Comparison of ENCODE assay signal across 18 mouse cellular contexts in the genomic region with DNA sequence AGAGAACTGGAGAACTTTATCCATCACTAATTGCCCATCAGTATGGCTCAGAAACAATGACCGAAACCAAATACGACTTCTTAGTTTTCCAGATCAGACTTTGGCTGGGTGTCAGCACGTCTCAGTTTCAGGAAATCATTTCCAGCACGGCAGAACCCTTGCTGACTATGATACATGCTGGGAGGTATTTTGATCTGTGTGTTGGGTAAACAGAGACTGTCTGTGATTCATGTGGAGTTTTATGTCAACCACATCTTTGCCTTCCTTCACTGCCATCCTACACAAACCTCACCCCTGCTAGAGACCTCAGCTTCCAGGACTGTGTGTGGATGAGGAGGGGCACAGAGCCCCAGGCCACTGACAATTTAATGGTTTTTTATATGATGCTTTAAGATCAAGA.
DNase-seq lines count a peak whose midpoint lies in the region; ATAC-seq and TF ChIP-seq lines count a peak whose summit lies in the region.
"Had no signal": no experiment of that assay in that cellular context is flagged by ENCODE, and none has a peak within 500 bp of the region (broad histone marks: within the 10 kb centered on the region; RNA-seq: fewer than 3 reads in every experiment).

No protein-coding gene starts in this region.

- H3K9ac ChIP-seq in heart, embryonic 12.5 days: no peak overlapping the region
- H3K9ac ChIP-seq in lung, embryonic 14.5 days: no peak overlapping the region
- H3K9ac ChIP-seq in embryonic facial prominence, embryonic 12.5 days: no peak overlapping the region
- H3K9ac ChIP-seq in midbrain, postnatal 0 days (replicated peaks; ENCODE audit: low read length, poor library complexity, severe bottlenecking): no peak overlapping the region
- H3K9ac ChIP-seq: hindbrain, embryonic 14.5 days; liver, embryonic 13.5 days; neural tube, embryonic 13.5 days had no signal

- DNase-seq in heart, adult 11 months: peak; percentile 50
- DNase-seq in lung, embryonic 14.5 days: no peak
- DNase-seq in lung, postnatal 36 days: no peak
- no peak for DNase-seq in midbrain, postnatal 0 days (ENCODE audit: low spot score)
- no peak for DNase-seq in c-Kit-positive CD71-positive TER-119-positive erythroid progenitor cells, embryonic 14.5 days (ENCODE audit: low spot score)
- DNase-seq: adrenal gland, adult 8-10 months; cerebellum, adult 8-10 months; gastrocnemius, postnatal 14 days; kidney, adult 11 months; left cerebral cortex, postnatal 4 days; liver, embryonic 13.5 days; thymus, postnatal 14 days had no signal

- H3K27me3 ChIP-seq in heart, embryonic 12.5 days (replicated peaks): no peaks in the 10 kb centered on the region
- no peaks in the 10 kb centered on the region for H3K27me3 ChIP-seq in lung, embryonic 14.5 days (ENCODE audit: insufficient read depth, low read length)
- no peaks in the 10 kb centered on the region for H3K27me3 ChIP-seq in embryonic facial prominence, embryonic 12.5 days
- no peaks in the 10 kb centered on the region for H3K27me3 ChIP-seq in midbrain, postnatal 0 days (ENCODE audit: insufficient read depth, low read length)
- H3K27me3 ChIP-seq: liver, embryonic 13.5 days; neural tube, embryonic 13.5 days had no signal

- no peak for TF ChIP-seq CTCF in lung, embryonic 14.5 days (IDR thresholded peaks at IDR 0.05; ENCODE audit: low read depth)
- TF ChIP-seq CTCF in midbrain, postnatal 0 days (IDR thresholded peaks at IDR 0.05): no peak

- ATAC-seq in heart, embryonic 12.5 days (ENCODE audit: insufficient number of reproducible peaks, low FRiP score): no peak
- ATAC-seq in lung, embryonic 14.5 days (ENCODE audit: insufficient read depth): no peak
- peak; percentile 75 for ATAC-seq in embryonic facial prominence, embryonic 12.5 days (ENCODE audit: insufficient number of reproducible peaks, insufficient read depth, low FRiP score, low TSS enrichment)
- no peak for ATAC-seq in midbrain, postnatal 0 days (ENCODE audit: low FRiP score)

- H3K4me1 ChIP-seq in heart, embryonic 12.5 days (replicated peaks): 0 out of 2 replicates have a peak, but pooled peaks cover 4% of the 10 kb centered on the region
- no peaks in the 10 kb centered on the region for H3K4me1 ChIP-seq in lung, embryonic 14.5 days (ENCODE audit: insufficient read depth)
- H3K4me1 ChIP-seq in embryonic facial prominence, embryonic 12.5 days: peaks cover 19% of the 10 kb centered on the region; the same call in 1 of the 2 replicates
- no peaks in the 10 kb centered on the region for H3K4me1 ChIP-seq in midbrain, postnatal 0 days (ENCODE audit: insufficient read depth, low read length)
- H3K4me1 ChIP-seq: liver, embryonic 13.5 days had no signal

- no peak overlapping the region for H3K4me3 ChIP-seq in heart, embryonic 12.5 days
- H3K4me3 ChIP-seq in lung, embryonic 14.5 days (ENCODE audit: low read depth, low read length): no peak overlapping the region
- H3K4me3 ChIP-seq in embryonic facial prominence, embryonic 12.5 days: no peak overlapping the region
- H3K4me3 ChIP-seq in midbrain, postnatal 0 days (ENCODE audit: low read depth, low read length): no peak overlapping the region
- H3K4me3 ChIP-seq: heart, embryonic 10.5 days; layer of hippocampus, adult 2 months; liver, embryonic 13.5 days; neural tube, embryonic 13.5 days had no signal

- 62% methylated on average over 4 of the region's 4 CpGs for WGBS in heart, embryonic 12.5 days
- WGBS in lung, embryonic 14.5 days: 49% methylated on average over 4 of the region's 4 CpGs
- 24% methylated on average over 4 of the region's 4 CpGs for WGBS in embryonic facial prominence, embryonic 12.5 days
- 66% methylated on average over 4 of the region's 4 CpGs for WGBS in midbrain, postnatal 0 days

- H3K27ac ChIP-seq in heart, embryonic 12.5 days (ENCODE audit: poor library complexity, severe bottlenecking): no peak overlapping the region
- H3K27ac ChIP-seq in lung, embryonic 14.5 days (ENCODE audit: low read depth): peak overlapping the region; percentile 2; the same call in 1 of the 2 replicates
- 0 out of 2 replicates have a peak overlapping the region, but pooled peaks have one; percentile 26 for H3K27ac ChIP-seq in embryonic facial prominence, embryonic 12.5 days
- H3K27ac ChIP-seq in midbrain, postnatal 0 days (ENCODE audit: low read depth, low read length): no peak overlapping the region
- H3K27ac ChIP-seq: heart, embryonic 10.5 days; hindbrain, embryonic 14.5 days; layer of hippocampus, adult 2 months; liver, embryonic 13.5 days; neural tube, embryonic 13.5 days had no signal

- peaks cover 19% of the 10 kb centered on the region for H3K36me3 ChIP-seq in heart, embryonic 12.5 days
- H3K36me3 ChIP-seq in lung, embryonic 14.5 days (ENCODE audit: insufficient read depth): peaks cover 7% of the 10 kb centered on the region; the same call in 1 of the 2 replicates
- peaks cover 8% of the 10 kb centered on the region for H3K36me3 ChIP-seq in embryonic facial prominence, embryonic 12.5 days
- H3K36me3 ChIP-seq in midbrain, postnatal 0 days (ENCODE audit: insufficient read depth, low read length): no peaks in the 10 kb centered on the region
- H3K36me3 ChIP-seq: liver, embryonic 13.5 days had no signal

- no peak overlapping the region for H3K4me2 ChIP-seq in heart, embryonic 12.5 days
- no peak overlapping the region for H3K4me2 ChIP-seq in lung, embryonic 14.5 days
- no peak overlapping the region for H3K4me2 ChIP-seq in embryonic facial prominence, embryonic 12.5 days (replicated peaks)
- H3K4me2 ChIP-seq in midbrain, postnatal 0 days (ENCODE audit: low read depth, low read length, poor library complexity, severe bottlenecking): no peak overlapping the region
- H3K4me2 ChIP-seq: hindbrain, embryonic 14.5 days; liver, embryonic 13.5 days; neural tube, embryonic 13.5 days had no signal

- H3K9me3 ChIP-seq in heart, embryonic 12.5 days (replicated peaks): peaks cover 4% of the 10 kb centered on the region; the same call in 1 of the 2 replicates
- no peaks in the 10 kb centered on the region for H3K9me3 ChIP-seq in lung, embryonic 14.5 days (ENCODE audit: low read depth, low read length)
- H3K9me3 ChIP-seq in embryonic facial prominence, embryonic 12.5 days: no peaks in the 10 kb centered on the region
- no peaks in the 10 kb centered on the region for H3K9me3 ChIP-seq in midbrain, postnatal 0 days (ENCODE audit: low read length)
- H3K9me3 ChIP-seq: heart, embryonic 10.5 days; liver, embryonic 13.5 days; neural tube, embryonic 13.5 days had no signal

Comparison
In these comparisons a context has a peak if more than half of its experiments do, and no peak if none do; other contexts are left out.
1. H3K27ac ChIP-seq: peak in lung, embryonic 14.5 days (single experiment) and embryonic facial prominence, embryonic 12.5 days (single experiment); none in heart, embryonic 12.5 days (single experiment) and midbrain, postnatal 0 days (single experiment).